Mouse (Mus musculus) embryonic facial prominence, embryonic 14.5 days (tissue): ENCODE measurements at regions not wholly inside any gene's neighbourhood (a gene's known extent, or its start where the extent isn't known, plus 50 kb on each side); places are given as distances from the start of the nearest gene placed in this dataset.

Experiments used
- ATAC-seq: fragments of 200-750 bp; cut with Nextera tagmentation; 2 replicates; pipeline ENCODE4 v1.8.0; 2017; ENCODE audit warnings: low read depth, moderate number of reproducible peaks, moderate TSS enrichment
- DNase-seq: peaks from one replicate; pipeline ENCODE4 v3.0.0-alpha.2; 2015; ENCODE audit warnings: low spot score
- H3K27ac ChIP-seq: fragments of 300-500 bp; sonication (generic); replicated peaks from 2 replicates; pipeline ENCODE4 v1.5.1; 2014; ENCODE audit warnings: low read depth, mild to moderate bottlenecking, low read length, moderate library complexity
- H3K27me3 ChIP-seq: fragments of 300-500 bp; sonication (generic); replicated peaks from 2 replicates; pipeline ENCODE4 v1.6.1; 2014; ENCODE audit warnings: low read length; ENCODE audit not compliant: control insufficient read depth, insufficient read depth
- H3K36me3 ChIP-seq: fragments of 300-500 bp; sonication (generic); 2 replicates; pipeline ENCODE4 v1.6.1; 2014; ENCODE audit warnings: low read length, mixed read lengths; ENCODE audit not compliant: control insufficient read depth, insufficient read depth
- H3K4me1 ChIP-seq: fragments of 300-500 bp; sonication (generic); 2 replicates; pipeline ENCODE4 v1.6.1; 2014; ENCODE audit warnings: antibody characterized with exemption, low read length; ENCODE audit not compliant: control insufficient read depth, insufficient read depth
- H3K4me2 ChIP-seq: fragments of 300-500 bp; sonication (generic); 2 replicates; pipeline ENCODE4 v1.6.1; 2014; ENCODE audit warnings: low read depth, mild to moderate bottlenecking, low read length, moderate library complexity, mixed read lengths
- H3K4me3 ChIP-seq: fragments of 300-500 bp; sonication (generic); 2 replicates; pipeline ENCODE4 v1.5.1; 2014; ENCODE audit warnings: low read depth, mild to moderate bottlenecking, low read length
- H3K9ac ChIP-seq: fragments of 300-500 bp; sonication (generic); 2 replicates; pipeline ENCODE4 v1.6.1; 2014; ENCODE audit warnings: low read depth, mild to moderate bottlenecking, low read length, moderate library complexity, mixed read lengths
- H3K9me3 ChIP-seq: fragments of 300-500 bp; sonication (generic); 2 replicates; pipeline ENCODE4 v1.6.1; 2016; ENCODE audit warnings: low read length; ENCODE audit not compliant: control insufficient read depth
- WGBS: fragments of 180-500 bp; shearing (Covaris S2); extraction: QIAGEN DNeasy Blood & Tissue Kit; methylation state at CpG from one replicate; pipeline ENCODE4 v1.1.7; 2014; 5-methylcytosine and 5-hydroxymethylcytosine counted together

- no peak for DNase-seq
- no peak overlapping the region for H3K27ac ChIP-seq
These were observed 437.6 kb downstream of the Tmem182 start for GRCm38 (mm10) chr1:41243000-41243399.

GRCm38 (mm10) chr1:41244627-41245026 lies 439.2 kb downstream of the Tmem182 start:
- WGBS: 92% methylated on average over 12 of the region's 12 CpGs

More at GRCm38 (mm10) chr1:41243000-41243399, 437.6 kb downstream of the Tmem182 start:
- H3K4me3 ChIP-seq: no peak overlapping the region
- 74% methylated on average over 6 of the region's 6 CpGs for WGBS
- no peak overlapping the region for H3K4me2 ChIP-seq
- H3K27me3 ChIP-seq: no peaks in the 10 kb centered on the region
- H3K9me3 ChIP-seq: no peaks in the 10 kb centered on the region
- H3K36me3 ChIP-seq: no peaks in the 10 kb centered on the region
- ATAC-seq: no peak
- H3K9ac ChIP-seq: no peak overlapping the region
- H3K4me1 ChIP-seq: no peaks in the 10 kb centered on the region

GRCm38 (mm10) chr1:41264214-41264613 lies 458.8 kb downstream of the Tmem182 start:
- no peaks in the 10 kb centered on the region for H3K36me3 ChIP-seq
- no peak for ATAC-seq
- no peaks in the 10 kb centered on the region for H3K9me3 ChIP-seq
- no peaks in the 10 kb centered on the region for H3K4me1 ChIP-seq
- no peak overlapping the region for H3K4me3 ChIP-seq
- 32% methylated on average over 10 of the region's 10 CpGs for WGBS
- H3K27ac ChIP-seq: no peak overlapping the region
- no peak overlapping the region for H3K4me2 ChIP-seq
- no peaks in the 10 kb centered on the region for H3K27me3 ChIP-seq
- DNase-seq: peak; percentile 7
- no peak overlapping the region for H3K9ac ChIP-seq

More at GRCm38 (mm10) chr1:41244627-41245026, 439.2 kb downstream of the Tmem182 start:
- H3K27ac ChIP-seq: no peak overlapping the region
- no peak for ATAC-seq
- DNase-seq: no peak
- no peaks in the 10 kb centered on the region for H3K9me3 ChIP-seq
- no peak overlapping the region for H3K9ac ChIP-seq
- H3K36me3 ChIP-seq: no peaks in the 10 kb centered on the region
- no peak overlapping the region for H3K4me3 ChIP-seq
- H3K4me1 ChIP-seq: no peaks in the 10 kb centered on the region
- H3K4me2 ChIP-seq: no peak overlapping the region
- no peaks in the 10 kb centered on the region for H3K27me3 ChIP-seq

GRCm38 (mm10) chr1:41271111-41271730 lies 465.8 kb downstream of the Tmem182 start:
- H3K4me1 ChIP-seq: peaks cover 17% of the 10 kb centered on the region
- ATAC-seq (no peak), DNase-seq (peak; percentile 39)
- 0 out of 2 replicates have a peak, but pooled peaks cover 7% of the 10 kb centered on the region for H3K27me3 ChIP-seq
- no peaks in the 10 kb centered on the region for H3K9me3 ChIP-seq
- H3K4me3 ChIP-seq: no peak overlapping the region
- 15% methylated on average over 4 of the region's 4 CpGs for WGBS
- H3K27ac ChIP-seq: no peak overlapping the region
- H3K36me3 ChIP-seq: no peaks in the 10 kb centered on the region
- H3K4me2 ChIP-seq: no peak overlapping the region
- H3K9ac ChIP-seq: no peak overlapping the region

GRCm38 (mm10) chr1:41274573-41275270 lies 469.3 kb downstream of the Tmem182 start:
- no peak for ATAC-seq
- Histone ChIP-seq H3K4me2 (peak overlapping the region; percentile 42), H3K9ac (no peak overlapping the region), H3K4me3 (no peak overlapping the region), H3K27me3 (0 out of 2 replicates have a peak, but pooled peaks cover 8% of the 10 kb centered on the region), H3K27ac (no peak overlapping the region), H3K9me3 (no peaks in the 10 kb centered on the region), H3K36me3 (no peaks in the 10 kb centered on the region), H3K4me1 (peaks cover 17% of the 10 kb centered on the region)
- 10% methylated on average over 10 of the region's 10 CpGs for WGBS
- peak; percentile 36 for DNase-seq

GRCm38 (mm10) chr1:41275271-41275624 lies 469.8 kb downstream of the Tmem182 start:
- Histone ChIP-seq H3K36me3 (no peaks in the 10 kb centered on the region), H3K27ac (no peak overlapping the region), H3K4me3 (peak overlapping the region; percentile 11; the same call in 1 of the 2 replicates), H3K4me2 (peak overlapping the region; percentile 42), H3K27me3 (0 out of 2 replicates have a peak, but pooled peaks cover 7% of the 10 kb centered on the region), H3K9me3 (no peaks in the 10 kb centered on the region), H3K4me1 (peaks cover 17% of the 10 kb centered on the region), H3K9ac (no peak overlapping the region)
- peak; percentile 26 for DNase-seq
- 6% methylated on average over 8 of the region's 8 CpGs for WGBS
- no peak; the same call in 1 of the 2 replicates for ATAC-seq

- Histone ChIP-seq H3K4me3 (peak overlapping the region; percentile 11; the same call in 1 of the 2 replicates), H3K27me3 (0 out of 2 replicates have a peak, but pooled peaks cover 3% of the 10 kb centered on the region), H3K4me2 (peak overlapping the region; percentile 42), H3K27ac (no peak overlapping the region), H3K36me3 (no peaks in the 10 kb centered on the region), H3K4me1 (peaks cover 16% of the 10 kb centered on the region), H3K9me3 (no peaks in the 10 kb centered on the region), H3K9ac (no peak overlapping the region)
- WGBS: 20% methylated on average over 6 of the region's 6 CpGs
- DNase-seq: no peak
- no peak for ATAC-seq
These were observed 470.2 kb downstream of the Tmem182 start for GRCm38 (mm10) chr1:41275642-41276041.

GRCm38 (mm10) chr1:41276303-41276702 lies 470.9 kb downstream of the Tmem182 start:
- 29% methylated on average over 6 of the region's 6 CpGs for WGBS
- H3K4me2 ChIP-seq: no peak overlapping the region
- H3K4me1 ChIP-seq: peaks cover 13% of the 10 kb centered on the region
- H3K27me3 ChIP-seq: 0 out of 2 replicates have a peak, but pooled peaks cover 2% of the 10 kb centered on the region
- no peak overlapping the region for H3K27ac ChIP-seq
- DNase-seq (no peak), ATAC-seq (no peak)
- no peaks in the 10 kb centered on the region for H3K36me3 ChIP-seq
- no peaks in the 10 kb centered on the region for H3K9me3 ChIP-seq
- H3K4me3 ChIP-seq: no peak overlapping the region
- H3K9ac ChIP-seq: no peak overlapping the region
